Mouse (Mus musculus) MEL-GATA-1-ER (cell line): Measurements from ENCODE around the gene Mdfic.
"Not testable (repeated sequence)": the region's sequence is repeated elsewhere in the genome, so short reads cannot be mapped to it uniquely, and the experiment has no call there.

Experiments
- DNase-seq: peaks from one replicate; pipeline ENCODE4 v3.0.0-alpha.2; 2012; ENCODE audit warnings: low read depth; ENCODE audit errors: extremely low read depth

Gene Mdfic

GRCm38 (mm10) chr6:15720461-15720817, at the start of gene Mdfic:
TSS of gene Mdfic (plus strand) at chr6:15720661.
- no peak for DNase-seq

GRCm38 (mm10) chr6:15671364-15671763, 49.1 kb upstream of the Mdfic start:
- no peak for DNase-seq

- no peak for DNase-seq
Observed at GRCm38 (mm10) chr6:15710080-15710479, 10.4 kb upstream of the Mdfic start.

GRCm38 (mm10) chr6:15710706-15711105, 9.8 kb upstream of the Mdfic start:
- DNase-seq = no peak

GRCm38 (mm10) chr6:15712860-15713385, 7.5 kb upstream of the Mdfic start:
- DNase-seq = no peak

GRCm38 (mm10) chr6:15714036-15714435, 6.4 kb upstream of the Mdfic start:
- not testable (repeated sequence) for DNase-seq

- DNase-seq = no peak
Observed at GRCm38 (mm10) chr6:15714996-15715844, 5.2 kb upstream of the Mdfic start.

- DNase-seq = no peak
Observed at GRCm38 (mm10) chr6:15719919-15720318, 542 bp upstream of the Mdfic start.

- DNase-seq = no peak
Observed at GRCm38 (mm10) chr6:15720818-15721715, 606 bp downstream of the Mdfic start.

GRCm38 (mm10) chr6:15721716-15722031, 1.2 kb downstream of the Mdfic start:
- no peak for DNase-seq

GRCm38 (mm10) chr6:15722631-15723030, 2.2 kb downstream of the Mdfic start:
- not testable (repeated sequence) for DNase-seq

- DNase-seq = no peak
Observed at GRCm38 (mm10) chr6:15724304-15724703, 3.8 kb downstream of the Mdfic start.

- no peak for DNase-seq
Observed at GRCm38 (mm10) chr6:15726422-15726821, 6.0 kb downstream of the Mdfic start.

- DNase-seq = no peak
Observed at GRCm38 (mm10) chr6:15727681-15728410, 7.4 kb downstream of the Mdfic start.

GRCm38 (mm10) chr6:15728844-15729577, 8.6 kb downstream of the Mdfic start:
- DNase-seq = no peak

GRCm38 (mm10) chr6:15730258-15730657, 9.8 kb downstream of the Mdfic start:
- DNase-seq = no peak

- DNase-seq = no peak
Observed at GRCm38 (mm10) chr6:15730666-15731065, 10.2 kb downstream of the Mdfic start.

- DNase-seq = no peak
Observed at GRCm38 (mm10) chr6:15731452-15731851, 11.0 kb downstream of the Mdfic start.

GRCm38 (mm10) chr6:15737312-15737911, 17.0 kb downstream of the Mdfic start:
- no peak for DNase-seq

GRCm38 (mm10) chr6:15738331-15738943, 18.0 kb downstream of the Mdfic start:
- DNase-seq = no peak
